Mouse (Mus musculus) CD4-positive, CD25-positive, alpha-beta regulatory T cell (primary cell): ENCODE results near the gene Olfr370. TPM values are rescaled to one million over a fixed set of nuclear protein-coding genes. Genes with fewer than 3 reads are reported as not detected.

ENCODE experiments used
- polyA plus RNA-seq: library from polyadenylated mRNA; unstranded; fragments of 100-300 nt; shearing (Covaris generic); gene quantifications from one replicate; pipeline ENCODE4 v1.2.1, GENCODE M21; 2017

Olfr370 gene
- polyA plus RNA-seq: 0.05 TPM

GRCm38 (mm10) chr8:83535736-83536135, at the start of gene Olfr370:
Gene Olfr370, plus strand, starts transcription at chr8:83535780.

GRCm38 (mm10) chr8:83566469-83567395, 31.2 kb downstream of the Olfr370 start, which contains the start of gene Ndufb7:
Gene Ndufb7, plus strand, starts transcription at chr8:83566671.

Other genes starting within 250 kb of the Olfr370 start
- gene Ucp1, start 245.4 kb upstream of the Olfr370 start, polyA plus RNA-seq: not detected
- gene Elmod2, start 203.3 kb upstream of the Olfr370 start, polyA plus RNA-seq: 10.5 TPM
- not detected for gene Mgat4d, start 187.3 kb upstream of the Olfr370 start, polyA plus RNA-seq
- gene Clgn, start 145.9 kb upstream of the Olfr370 start, polyA plus RNA-seq: not detected
- gene Scoc, start 77.4 kb upstream of the Olfr370 start, polyA plus RNA-seq: 29.7 TPM
- 232 TPM for gene Ndufb7, start 30.9 kb downstream of the Olfr370 start, polyA plus RNA-seq
- gene Tecr, start 72.2 kb downstream of the Olfr370 start, polyA plus RNA-seq: 417 TPM
- gene Dnajb1, start 72.4 kb downstream of the Olfr370 start, polyA plus RNA-seq: 74.2 TPM
- gene Gipc1, start 116.9 kb downstream of the Olfr370 start, polyA plus RNA-seq: 59.2 TPM
- 2.7 TPM for gene Ptger1, start 130.9 kb downstream of the Olfr370 start, polyA plus RNA-seq
- gene Pkn1, start 163.4 kb downstream of the Olfr370 start, polyA plus RNA-seq: 210 TPM
- 197 TPM for gene Ddx39, start 179.4 kb downstream of the Olfr370 start, polyA plus RNA-seq
- gene Adgre5, start 205.5 kb downstream of the Olfr370 start, polyA plus RNA-seq: 485 TPM